Mouse (Mus musculus) inflammation-experienced regulatory T-cells, adult 6 months (primary cell): ENCODE data around the gene Mark1. TPM values are rescaled to one million over a fixed set of nuclear protein-coding genes. Genes with fewer than 3 reads are reported as not detected.

ENCODE experiments used
- ATAC-seq: one replicate; pipeline ENCODE4 v1.8.0; 2017
- polyA plus RNA-seq, 3 experiments: library from polyadenylated mRNA; unstranded; fragments of 100-300 nt; shearing (Covaris generic); gene quantifications; one replicate each; pipeline ENCODE4 v1.2.1; 2017

Mark1 gene
- polyA plus RNA-seq, 3 experiments from 2014 or later = not detected

GRCm38 (mm10) chr1:184846973-184847372 lies 152.4 kb downstream of the Mark1 start:
- ATAC-seq = no peak

Other genes with a start within 250 kb of the Mark1 start
- not detected for gene Marc1, start 188.3 kb downstream of the Mark1 start, polyA plus RNA-seq
- 10 to 100 TPM; 22.0 to 38.0 (median 29.2) TPM for gene Marc2, start 153.1 kb downstream of the Mark1 start, polyA plus RNA-seq
- gene C130074G19Rik, start 116.4 kb downstream of the Mark1 start, polyA plus RNA-seq = not detected
- 10 to 100 TPM; 12.7 to 16.1 (median 15.8) TPM for gene Rab3gap2, start 204.5 kb upstream of the Mark1 start, polyA plus RNA-seq